Comparison of ENCODE assay signal across 9 mouse cellular contexts in genomic region chr7:19700299-19701068, GRCm38 (mm10). TPM values are rescaled to one million over a fixed set of nuclear protein-coding genes. Genes with fewer than 3 reads are reported as not detected.
DNase-seq lines count a peak whose midpoint lies in the region; ATAC-seq and TF ChIP-seq lines count a peak whose summit lies in the region.
"Had no signal": no experiment of that assay in that cellular context is flagged by ENCODE, and none has a peak within 500 bp of the region (broad histone marks: within the 10 kb centered on the region; RNA-seq: fewer than 3 reads in every experiment).

No protein-coding gene starts in this region.

- in situ Hi-C loops in CH12.LX (cut with MboI; ENCODE audit: low pct_ligation_motif_present, low pct_unique_long_range_greater_than_20kb, low sequenced_read_pairs): no loop called here

- no peaks in the 10 kb centered on the region for H3K27me3 ChIP-seq in kidney, adult 2 months (replicated peaks; ENCODE audit: control insufficient read depth, insufficient read depth, low read length)
- H3K27me3 ChIP-seq in CH12.LX (replicated peaks): no peaks in the 10 kb centered on the region
- H3K27me3 ChIP-seq in limb, embryonic 13.5 days: peaks cover 6% of the 10 kb centered on the region; the same call in 1 of the 2 replicates
- H3K27me3 ChIP-seq: embryonic facial prominence, embryonic 12.5 days had no signal

- peaks cover 20% of the 10 kb centered on the region for H3K4me1 ChIP-seq in kidney, adult 2 months (ENCODE audit: control insufficient read depth, insufficient read depth, low read length)
- H3K4me1 ChIP-seq in CH12.LX (ENCODE audit: control insufficient read depth in 1 of 2, insufficient read depth in 2 of 2): peaks cover 6 to 35% of the 10 kb centered on the region in 2 experiments; a peak in 3 of 4 replicates
- H3K4me1 ChIP-seq in limb, embryonic 13.5 days: peaks cover 18% of the 10 kb centered on the region

- TF ChIP-seq EP300 in CH12.LX (IDR thresholded peaks at IDR 0.05; ENCODE audit: low read length): no peak

- no peak overlapping the region for H3K4me3 ChIP-seq in kidney, adult 2 months (ENCODE audit: insufficient read depth, low read depth, low read length)
- H3K4me3 ChIP-seq in CH12.LX (replicated peaks in 1 of 3; ENCODE audit: low read depth in 2 of 3, low read length in 2 of 3, poor library complexity in 1 of 3): no peak overlapping the region
- no peak overlapping the region for H3K4me3 ChIP-seq in limb, embryonic 13.5 days
- H3K4me3 ChIP-seq: embryonic facial prominence, embryonic 12.5 days had no signal

- peak overlapping the region; percentile 59 for H3K27ac ChIP-seq in kidney, adult 2 months (ENCODE audit: insufficient read depth, low read depth, low read length)
- peak overlapping the region; percentile 12; the same call in 1 of the 2 replicates for H3K27ac ChIP-seq in CH12.LX (ENCODE audit: insufficient read depth, low read depth)
- H3K27ac ChIP-seq in limb, embryonic 13.5 days: no peak overlapping the region

- H3K9ac ChIP-seq in CH12.LX (ENCODE audit: insufficient read depth, low read depth): no peak overlapping the region
- H3K9ac ChIP-seq in limb, embryonic 13.5 days: no peak overlapping the region

- TF ChIP-seq CTCF in kidney, adult 2 months (conservative IDR thresholded peaks at IDR 0.05; ENCODE audit: insufficient read depth, insufficient read length, low read depth, low read length): no peak
- TF ChIP-seq CTCF in CH12.LX (conservative IDR thresholded peaks at IDR 0.05 in 1 of 2, IDR thresholded peaks at IDR 0.05 in 1 of 2; ENCODE audit: low read depth in 2 of 2, low read length in 2 of 2): no peak

- 43% methylated on average over 12 of the region's 12 CpGs for WGBS in kidney, adult 2 months
- WGBS in limb, embryonic 13.5 days: 61% methylated on average over 12 of the region's 12 CpGs

- DNase-seq in kidney, adult 2 months: no peak
- no peak for DNase-seq in kidney, postnatal 4 days
- no peak for DNase-seq in CH12.LX (ENCODE audit: extremely low read depth)
- peak; percentile 84 for DNase-seq in R1 (ENCODE audit: low read depth, low spot score)
- no peak for DNase-seq in embryo, embryonic 10 days (ENCODE audit: low spot score)
- DNase-seq in gastrocnemius, adult 18-20 months (ENCODE audit: low spot score): no peak
- DNase-seq in spleen, adult 18-20 months: no peak

- no peak overlapping the region for H3K4me2 ChIP-seq in CH12.LX (ENCODE audit: insufficient read depth, low read depth, poor library complexity, severe bottlenecking)
- H3K4me2 ChIP-seq in limb, embryonic 13.5 days (replicated peaks): 0 out of 2 replicates have a peak overlapping the region, but pooled peaks have one; percentile 7
- H3K4me2 ChIP-seq: embryonic facial prominence, embryonic 12.5 days had no signal

- H3K36me3 ChIP-seq in kidney, adult 2 months (ENCODE audit: control insufficient read depth, insufficient read depth, low read length): no peaks in the 10 kb centered on the region
- H3K36me3 ChIP-seq in CH12.LX (replicated peaks in 1 of 2; ENCODE audit: control insufficient read depth in 1 of 2, insufficient read depth in 1 of 2, low read length in 1 of 2): peaks cover 53 to 86% of the 10 kb centered on the region in 2 experiments
- peaks cover 51% of the 10 kb centered on the region for H3K36me3 ChIP-seq in limb, embryonic 13.5 days

- no peak for TF ChIP-seq POLR2A in kidney, adult 2 months (IDR thresholded peaks at IDR 0.05; ENCODE audit: low read depth, low read length)
- TF ChIP-seq POLR2A in CH12.LX (IDR thresholded peaks at IDR 0.05; ENCODE audit: low read depth, low read length): peak; percentile 32; the same call in 1 of the 2 replicates

- H3K9me3 ChIP-seq in CH12.LX (replicated peaks; ENCODE audit: low read length): peaks cover 5% of the 10 kb centered on the region
- H3K9me3 ChIP-seq in limb, embryonic 13.5 days: no peaks in the 10 kb centered on the region

- H3K79me2 ChIP-seq in CH12.LX (replicated peaks; ENCODE audit: control insufficient read depth, extremely low read depth, insufficient read depth, poor library complexity, severe bottlenecking): no peaks in the 10 kb centered on the region

- no peak for TF ChIP-seq RAD21 in CH12.LX (IDR thresholded peaks at IDR 0.05; ENCODE audit: low read depth, low read length)

- no peak for ATAC-seq in limb, embryonic 13.5 days (ENCODE audit: low FRiP score, low read depth)

- dilution Hi-C loops in CH12.LX (cut with MboI; ENCODE audit: extremely low pct_ligation_motif_present, extremely low pct_unique_long_range_greater_than_20kb, low sequenced_read_pairs): no loop called here

TF ChIP-seq in CH12.LX, 34 proteins besides CTCF, POLR2A, EP300 and RAD21:
- peak; percentile 27; the same call in 1 of the 2 replicates for TF ChIP-seq BHLHE40 (IDR thresholded peaks at IDR 0.05; ENCODE audit: low read depth, low read length)
- TF ChIP-seq NELFE (IDR thresholded peaks at IDR 0.05; ENCODE audit: low read depth, low read length): no peak
- TF ChIP-seq JUN (IDR thresholded peaks at IDR 0.05; ENCODE audit: insufficient read depth, low read depth, low read length): no peak

RNA-seq across cellular contexts. Expression of gene Apoe, which starts 1.5 kb away (rescaled TPM):
- polyA plus RNA-seq in kidney, adult 2 months (2012; rRNA removed): 922 and 939 TPM in 2 replicates
- total RNA-seq in CH12.LX (2012; rRNA removed) (10.0 and 10.5 TPM in 2 replicates), CH12.LX (2014; rRNA removed) (6.2 and 6.4 TPM in 2 replicates)
- 16.7 and 21.4 TPM in 2 replicates for polyA plus RNA-seq in CH12.LX (2012; ENCODE audit: insufficient read length, low read depth)
- 236 and 241 TPM in 2 replicates for polyA plus RNA-seq in limb, embryonic 13.5 days (2015; fragmentation: Nextera tagmentation; extraction: Ambion mirVana)
- total RNA-seq in gastrocnemius, adult 18-20 months (2021): 10 to 100 TPM; 59.5 to 87.1 TPM

RNA-seq across cellular contexts. Expression of gene Apoc1, which starts 8.0 kb away (rescaled TPM):
- 12.2 and 16.5 TPM in 2 replicates for polyA plus RNA-seq in kidney, adult 2 months (2012; rRNA removed)
- total RNA-seq in CH12.LX (2012; rRNA removed) (not detected in 2 replicates), CH12.LX (2014; rRNA removed) (not detected in 2 replicates)
- polyA plus RNA-seq in CH12.LX (2012; ENCODE audit: insufficient read length, low read depth): not detected in 2 replicates
- polyA plus RNA-seq in limb, embryonic 13.5 days (2015; fragmentation: Nextera tagmentation; extraction: Ambion mirVana): 8.9 and 10.3 TPM in 2 replicates
- 1 to 10 TPM in 1 of 2 experiments, under 1 TPM in 1; 0.84 to 4.3 TPM for total RNA-seq in gastrocnemius, adult 18-20 months (2021)

RNA-seq across cellular contexts. Expression of gene Tomm40, which starts 14.8 kb away (rescaled TPM):
- polyA plus RNA-seq in kidney, adult 2 months (2012; rRNA removed): 83.9 and 86.3 TPM in 2 replicates
- 179 and 214 TPM in 2 replicates for total RNA-seq in CH12.LX (2012; rRNA removed)
- total RNA-seq in CH12.LX (2014; rRNA removed): 115 TPM in 2 replicates
- 197 and 221 TPM in 2 replicates for polyA plus RNA-seq in CH12.LX (2012; ENCODE audit: insufficient read length, low read depth)
- polyA plus RNA-seq in limb, embryonic 13.5 days (2015; fragmentation: Nextera tagmentation; extraction: Ambion mirVana): 126 and 133 TPM in 2 replicates
- total RNA-seq in gastrocnemius, adult 18-20 months (2021): 10 to 100 TPM; 40.8 to 44.0 TPM

RNA-seq across cellular contexts. Expression of gene Apoc4, which starts 19.2 kb away (rescaled TPM):
- 0.29 TPM in 1 of 2 replicates, not detected in the other for polyA plus RNA-seq in kidney, adult 2 months (2012; rRNA removed)
- total RNA-seq in CH12.LX (2012; rRNA removed): not detected in 2 replicates
- total RNA-seq in CH12.LX (2014; rRNA removed): not detected in 2 replicates
- not detected in 2 replicates for polyA plus RNA-seq in CH12.LX (2012; ENCODE audit: insufficient read length, low read depth)
- polyA plus RNA-seq in limb, embryonic 13.5 days (2015; fragmentation: Nextera tagmentation; extraction: Ambion mirVana): not detected in 2 replicates
- under 1 TPM in 1 of 2 experiments, not detected in 1; 0.95 TPM for total RNA-seq in gastrocnemius, adult 18-20 months (2021)
- polyA plus RNA-seq: embryonic facial prominence, embryonic 12.5 days had no signal

RNA-seq across cellular contexts. Expression of gene Gm44805, which starts 19.3 kb away (rescaled TPM):
- not detected in 2 replicates for polyA plus RNA-seq in kidney, adult 2 months (2012; rRNA removed)
- total RNA-seq in CH12.LX (2012; rRNA removed) (not detected in 2 replicates), CH12.LX (2014; rRNA removed) (not detected in 2 replicates)
- polyA plus RNA-seq in CH12.LX (2012; ENCODE audit: insufficient read length, low read depth): not detected in 2 replicates
- 0.64 TPM in 1 of 2 replicates, not detected in the other for polyA plus RNA-seq in limb, embryonic 13.5 days (2015; fragmentation: Nextera tagmentation; extraction: Ambion mirVana)
- total RNA-seq in gastrocnemius, adult 18-20 months (2021): not detected
- polyA plus RNA-seq: embryonic facial prominence, embryonic 12.5 days had no signal

Comparison
In these comparisons a context has a peak if more than half of its experiments do, and no peak if none do; other contexts are left out.
1. RNA of gene Apoe, which starts 1.5 kb away (polyA plus RNA-seq): 922 to 939 TPM in kidney, adult 2 months and 236 to 241 TPM in limb, embryonic 13.5 days; 16.7 to 21.4 TPM in CH12.LX; every median in the first group is over 10 times any median in the second.